Mouse (Mus musculus): ENCODE measurements around the gene Celf6. TPM values are rescaled to one million over a fixed set of nuclear protein-coding genes. Genes with fewer than 3 reads are reported as not detected.

The Celf6 gene
- polyA plus RNA-seq, 1 experiment from 2014 or later, result 0.05 TPM

- no peak overlapping the region for H3K9ac ChIP-seq (ENCODE audit: low read depth, low read length)
- H3K4me1 ChIP-seq (ENCODE audit: control insufficient read depth, low read depth, low read length), result no peaks in the 10 kb centered on the region; the same call in 1 of the 2 replicates
- H3K27ac ChIP-seq (ENCODE audit: low read length), result no peak overlapping the region
- H3K9me3 ChIP-seq (replicated peaks; ENCODE audit: control insufficient read depth, low read length), result no peaks in the 10 kb centered on the region
- no peaks in the 10 kb centered on the region for H3K36me3 ChIP-seq (ENCODE audit: control insufficient read depth, insufficient read depth)
- ATAC-seq (ENCODE audit: low read depth), result no peak
- H3K4me3 ChIP-seq (ENCODE audit: low read depth, low read length), result no peak overlapping the region
- H3K4me2 ChIP-seq (ENCODE audit: low read depth, low read length), result no peak overlapping the region
- H3K27me3 ChIP-seq (ENCODE audit: control insufficient read depth, insufficient read depth, low read depth, low read length), result no peaks in the 10 kb centered on the region; the same call in 1 of the 2 replicates
Observed at GRCm38 (mm10) chr9:59542766-59543324, 34.9 kb upstream of the Celf6 start.

GRCm38 (mm10) chr9:59544739-59545138 is 33.0 kb upstream of the Celf6 start:
- 28% methylated on average over 5 of the region's 5 CpGs for WGBS (ENCODE audit: insufficient replicate concordance)
- H3K9ac ChIP-seq (ENCODE audit: low read depth, low read length), result no peak overlapping the region

DNA sequence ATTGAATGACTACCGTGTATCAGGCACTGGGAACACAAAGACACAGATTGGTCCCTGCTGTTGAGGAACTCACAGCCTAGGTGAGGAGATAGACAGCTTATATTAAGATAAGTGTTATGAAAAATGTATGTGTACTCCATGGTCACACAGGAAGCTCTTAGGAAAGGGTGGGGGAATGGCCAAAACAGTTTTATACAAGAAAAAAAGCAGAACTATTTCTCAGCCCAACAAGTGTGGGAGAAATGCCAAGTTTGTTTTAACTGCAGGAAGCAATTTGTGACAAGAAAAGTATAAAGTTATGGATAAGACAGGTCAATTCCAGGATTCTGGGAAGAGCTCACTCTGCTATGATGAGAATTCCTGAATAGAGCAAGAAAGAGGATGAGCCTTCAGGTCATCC is 29.8 kb upstream of the Celf6 start:
- WGBS (ENCODE audit: insufficient replicate concordance), result 59% methylated on average over 1 of the region's 1 CpGs
- H3K27me3 ChIP-seq (ENCODE audit: control insufficient read depth, insufficient read depth, low read depth, low read length), result no peaks in the 10 kb centered on the region
- no peak for ATAC-seq (ENCODE audit: low read depth)
- no peak overlapping the region for H3K4me2 ChIP-seq (ENCODE audit: low read depth, low read length)
- H3K4me3 ChIP-seq (ENCODE audit: low read depth, low read length), result no peak overlapping the region
- H3K27ac ChIP-seq (ENCODE audit: low read length), result no peak overlapping the region
- H3K9me3 ChIP-seq (replicated peaks; ENCODE audit: control insufficient read depth, low read length), result no peaks in the 10 kb centered on the region
- H3K9ac ChIP-seq (ENCODE audit: low read depth, low read length), result no peak overlapping the region
- H3K36me3 ChIP-seq (ENCODE audit: control insufficient read depth, insufficient read depth), result no peaks in the 10 kb centered on the region
- no peaks in the 10 kb centered on the region; the same call in 1 of the 2 replicates for H3K4me1 ChIP-seq (ENCODE audit: control insufficient read depth, low read depth, low read length)

More at GRCm38 (mm10) chr9:59544739-59545138, 33.0 kb upstream of the Celf6 start:
- Histone ChIP-seq H3K4me1 (ENCODE audit: control insufficient read depth, low read depth, low read length) (no peaks in the 10 kb centered on the region; the same call in 1 of the 2 replicates), H3K27ac (ENCODE audit: low read length) (no peak overlapping the region), H3K36me3 (ENCODE audit: control insufficient read depth, insufficient read depth) (no peaks in the 10 kb centered on the region), H3K9me3 (replicated peaks; ENCODE audit: control insufficient read depth, low read length) (no peaks in the 10 kb centered on the region), H3K4me2 (ENCODE audit: low read depth, low read length) (no peak overlapping the region), H3K27me3 (ENCODE audit: control insufficient read depth, insufficient read depth, low read depth, low read length) (no peaks in the 10 kb centered on the region), H3K4me3 (ENCODE audit: low read depth, low read length) (no peak overlapping the region)
- ATAC-seq (ENCODE audit: low read depth), result peak; percentile 50; the same call in 1 of the 2 replicates

DNA sequence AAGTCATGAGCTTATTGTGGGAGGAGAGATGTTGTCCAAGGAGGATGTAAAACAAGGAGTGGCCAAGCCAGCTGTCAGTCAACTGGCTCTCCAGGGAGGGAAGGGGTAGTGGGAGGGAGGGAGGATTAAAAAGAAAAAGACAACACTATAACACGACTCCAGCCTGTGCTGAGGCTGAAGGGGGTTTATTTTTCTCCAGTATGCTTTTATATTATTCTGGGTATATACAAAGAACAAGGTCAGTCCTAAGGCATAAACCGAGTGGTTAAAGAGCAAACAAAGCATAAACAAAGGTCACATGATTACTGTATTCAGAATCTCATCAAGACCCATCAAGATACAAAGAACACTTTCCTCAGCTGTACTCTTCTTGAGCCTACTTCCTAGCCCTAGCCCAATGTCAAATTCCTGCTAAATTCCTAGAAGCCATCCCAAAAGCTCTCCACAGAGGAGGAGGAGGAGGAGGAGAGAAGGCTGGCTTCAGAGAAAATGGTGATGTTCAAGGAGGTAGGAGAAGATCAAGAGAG is 28.7 kb upstream of the Celf6 start:
- no peak overlapping the region for H3K4me3 ChIP-seq (ENCODE audit: low read depth, low read length)
- H3K27ac ChIP-seq (ENCODE audit: low read length), result no peak overlapping the region
- no peak overlapping the region for H3K9ac ChIP-seq (ENCODE audit: low read depth, low read length)
- H3K4me1 ChIP-seq (ENCODE audit: control insufficient read depth, low read depth, low read length), result no peaks in the 10 kb centered on the region; the same call in 1 of the 2 replicates
- H3K9me3 ChIP-seq (replicated peaks; ENCODE audit: control insufficient read depth, low read length), result no peaks in the 10 kb centered on the region
- ATAC-seq (ENCODE audit: low read depth), result no peak
- no peaks in the 10 kb centered on the region for H3K36me3 ChIP-seq (ENCODE audit: control insufficient read depth, insufficient read depth)
- WGBS (ENCODE audit: insufficient replicate concordance), result 51% methylated on average over 2 of the region's 2 CpGs
- no peaks in the 10 kb centered on the region for H3K27me3 ChIP-seq (ENCODE audit: control insufficient read depth, insufficient read depth, low read depth, low read length)
- no peak overlapping the region for H3K4me2 ChIP-seq (ENCODE audit: low read depth, low read length)

GRCm38 (mm10) chr9:59550077-59550476 is 27.6 kb upstream of the Celf6 start:
- no peak overlapping the region for H3K27ac ChIP-seq (ENCODE audit: low read length)
- no peak overlapping the region for H3K4me2 ChIP-seq (ENCODE audit: low read depth, low read length)
- H3K36me3 ChIP-seq (ENCODE audit: control insufficient read depth, insufficient read depth), result no peaks in the 10 kb centered on the region
- H3K9me3 ChIP-seq (replicated peaks; ENCODE audit: control insufficient read depth, low read length), result no peaks in the 10 kb centered on the region
- H3K27me3 ChIP-seq (ENCODE audit: control insufficient read depth, insufficient read depth, low read depth, low read length), result no peaks in the 10 kb centered on the region
- ATAC-seq (ENCODE audit: low read depth), result no peak
- 76% methylated on average over 4 of the region's 4 CpGs for WGBS (ENCODE audit: insufficient replicate concordance)
- H3K4me3 ChIP-seq (ENCODE audit: low read depth, low read length), result no peak overlapping the region
- H3K9ac ChIP-seq (ENCODE audit: low read depth, low read length), result no peak overlapping the region
- no peaks in the 10 kb centered on the region for H3K4me1 ChIP-seq (ENCODE audit: control insufficient read depth, low read depth, low read length)

- Histone ChIP-seq H3K4me2 (ENCODE audit: low read depth, low read length) (no peak overlapping the region), H3K4me3 (ENCODE audit: low read depth, low read length) (no peak overlapping the region), H3K9me3 (replicated peaks; ENCODE audit: control insufficient read depth, low read length) (no peaks in the 10 kb centered on the region), H3K4me1 (ENCODE audit: control insufficient read depth, low read depth, low read length) (no peaks in the 10 kb centered on the region), H3K27ac (ENCODE audit: low read length) (no peak overlapping the region), H3K9ac (ENCODE audit: low read depth, low read length) (no peak overlapping the region), H3K27me3 (ENCODE audit: control insufficient read depth, insufficient read depth, low read depth, low read length) (no peaks in the 10 kb centered on the region), H3K36me3 (ENCODE audit: control insufficient read depth, insufficient read depth) (no peaks in the 10 kb centered on the region)
- ATAC-seq (ENCODE audit: low read depth), result no peak
- 31% methylated on average over 5 of the region's 5 CpGs for WGBS (ENCODE audit: insufficient replicate concordance)
Observed at GRCm38 (mm10) chr9:59551017-59551416, 26.7 kb upstream of the Celf6 start.

- WGBS (ENCODE audit: insufficient replicate concordance), result 50% methylated on average over 3 of the region's 3 CpGs
- Histone ChIP-seq H3K27ac (ENCODE audit: low read length) (no peak overlapping the region), H3K4me3 (ENCODE audit: low read depth, low read length) (no peak overlapping the region), H3K27me3 (ENCODE audit: control insufficient read depth, insufficient read depth, low read depth, low read length) (no peaks in the 10 kb centered on the region), H3K9me3 (replicated peaks; ENCODE audit: control insufficient read depth, low read length) (no peaks in the 10 kb centered on the region), H3K36me3 (ENCODE audit: control insufficient read depth, insufficient read depth) (no peaks in the 10 kb centered on the region), H3K4me1 (ENCODE audit: control insufficient read depth, low read depth, low read length) (no peaks in the 10 kb centered on the region), H3K4me2 (ENCODE audit: low read depth, low read length) (no peak overlapping the region), H3K9ac (ENCODE audit: low read depth, low read length) (no peak overlapping the region)
- ATAC-seq (ENCODE audit: low read depth), result no peak
Observed at GRCm38 (mm10) chr9:59551620-59552031, 26.1 kb upstream of the Celf6 start.

DNA sequence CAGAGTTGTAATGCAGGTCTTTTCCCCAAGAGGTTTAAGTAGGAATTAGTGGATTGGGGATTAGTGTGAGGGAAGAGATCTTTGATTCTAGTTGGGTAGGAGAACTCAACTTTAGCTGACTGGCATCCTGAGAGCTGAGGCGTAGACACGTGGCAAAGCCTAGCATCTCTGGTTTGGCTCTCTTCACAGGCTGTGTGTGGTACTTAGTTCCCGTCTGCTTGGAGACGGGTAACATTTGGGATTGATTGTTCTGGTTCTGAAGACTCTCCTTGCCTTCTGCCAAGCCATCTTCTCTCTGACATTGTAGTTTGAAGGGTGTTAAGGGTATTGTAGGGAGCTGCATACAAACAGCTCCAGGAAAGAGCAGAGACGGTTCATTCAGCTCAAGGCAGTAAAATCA is 25.1 kb upstream of the Celf6 start:
- 71% methylated on average over 5 of the region's 5 CpGs for WGBS (ENCODE audit: insufficient replicate concordance)

GRCm38 (mm10) chr9:59553719-59554118 is 24.0 kb upstream of the Celf6 start:
- H3K27me3 ChIP-seq (ENCODE audit: control insufficient read depth, insufficient read depth, low read depth, low read length), result no peaks in the 10 kb centered on the region
- no peaks in the 10 kb centered on the region for H3K4me1 ChIP-seq (ENCODE audit: control insufficient read depth, low read depth, low read length)
- 62% methylated on average over 4 of the region's 4 CpGs for WGBS (ENCODE audit: insufficient replicate concordance)
- no peak for ATAC-seq (ENCODE audit: low read depth)
- no peak overlapping the region for H3K4me3 ChIP-seq (ENCODE audit: low read depth, low read length)
- H3K9ac ChIP-seq (ENCODE audit: low read depth, low read length), result no peak overlapping the region
- H3K9me3 ChIP-seq (replicated peaks; ENCODE audit: control insufficient read depth, low read length), result no peaks in the 10 kb centered on the region
- no peak overlapping the region for H3K4me2 ChIP-seq (ENCODE audit: low read depth, low read length)
- no peak overlapping the region for H3K27ac ChIP-seq (ENCODE audit: low read length)
- no peaks in the 10 kb centered on the region for H3K36me3 ChIP-seq (ENCODE audit: control insufficient read depth, insufficient read depth)

More for the DNA sequence above, 25.1 kb upstream of the Celf6 start:
- no peaks in the 10 kb centered on the region for H3K9me3 ChIP-seq (replicated peaks; ENCODE audit: control insufficient read depth, low read length)
- no peak overlapping the region for H3K27ac ChIP-seq (ENCODE audit: low read length)
- no peak overlapping the region for H3K4me2 ChIP-seq (ENCODE audit: low read depth, low read length)
- no peaks in the 10 kb centered on the region for H3K27me3 ChIP-seq (ENCODE audit: control insufficient read depth, insufficient read depth, low read depth, low read length)
- H3K9ac ChIP-seq (ENCODE audit: low read depth, low read length), result no peak overlapping the region
- H3K4me1 ChIP-seq (ENCODE audit: control insufficient read depth, low read depth, low read length), result no peaks in the 10 kb centered on the region
- no peaks in the 10 kb centered on the region for H3K36me3 ChIP-seq (ENCODE audit: control insufficient read depth, insufficient read depth)
- ATAC-seq (ENCODE audit: low read depth), result no peak
- H3K4me3 ChIP-seq (ENCODE audit: low read depth, low read length), result no peak overlapping the region

Data from liver, embryonic 16.5 days (tissue).